ENCODE assay signal across 16 mouse cellular contexts in the genomic region with DNA sequence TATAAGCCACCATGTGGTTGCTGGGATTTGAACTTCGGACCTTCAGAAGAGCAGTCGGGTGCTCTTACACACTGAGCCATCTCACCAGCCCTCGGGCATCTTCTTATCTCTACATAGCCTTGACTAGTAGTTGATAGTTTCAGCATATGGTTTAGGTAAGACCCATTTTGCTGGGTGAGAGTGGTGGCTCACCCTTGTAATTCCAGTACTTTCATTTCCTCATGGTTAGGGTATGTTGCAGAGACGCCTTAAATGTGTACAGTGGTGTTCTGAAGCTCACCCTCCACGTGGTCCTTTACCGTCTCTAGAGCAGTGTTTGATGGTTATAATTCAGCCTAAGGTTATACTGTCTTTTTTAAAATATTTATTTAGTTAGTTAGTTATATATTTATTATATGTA. TPM values are rescaled to one million over a fixed set of nuclear protein-coding genes. Genes with fewer than 3 reads are reported as not detected.
"Had no signal": no experiment of that assay in that cellular context is flagged by ENCODE, and none has a peak within 500 bp of the region (broad histone marks: within the 10 kb centered on the region; RNA-seq: fewer than 3 reads in every experiment).

No protein-coding gene starts in this region.

- H3K27me3 ChIP-seq: midbrain, embryonic 13.5 days; midbrain, embryonic 15.5 days; neural tube, embryonic 12.5 days had no signal

- DNase-seq: lung, adult 18-20 months; lung, embryonic 14.5 days; lung, postnatal 10 days; lung, postnatal 4 days; retina, postnatal 1 day; right cerebral cortex, postnatal 4 days; spleen, adult 18-20 months; thymus, adult 18-20 months; thymus, postnatal 14 days; thymus, postnatal 36 days had no signal

- H3K4me1 ChIP-seq: midbrain, embryonic 13.5 days; midbrain, embryonic 15.5 days; neural tube, embryonic 12.5 days had no signal

- H3K4me3 ChIP-seq: midbrain, embryonic 13.5 days; midbrain, embryonic 15.5 days; neural tube, embryonic 12.5 days had no signal

- H3K9ac ChIP-seq: lung, embryonic 14.5 days; midbrain, embryonic 13.5 days; midbrain, embryonic 15.5 days; neural tube, embryonic 12.5 days had no signal

- H3K27ac ChIP-seq: midbrain, embryonic 13.5 days; midbrain, embryonic 15.5 days; neural tube, embryonic 12.5 days had no signal

- H3K9me3 ChIP-seq: midbrain, embryonic 13.5 days; midbrain, embryonic 15.5 days; neural tube, embryonic 12.5 days had no signal

RNA-seq across cellular contexts. Expression of a gene that starts 55.6 kb away (rescaled TPM):
- total RNA-seq: monocyte, adult 5-6 weeks; neutrophil, adult 5-6 weeks had no signal
- polyA plus RNA-seq: small intestine, adult 2 months had no signal
